ENCODE assay signal across 7 mouse cellular contexts in the genomic region with DNA sequence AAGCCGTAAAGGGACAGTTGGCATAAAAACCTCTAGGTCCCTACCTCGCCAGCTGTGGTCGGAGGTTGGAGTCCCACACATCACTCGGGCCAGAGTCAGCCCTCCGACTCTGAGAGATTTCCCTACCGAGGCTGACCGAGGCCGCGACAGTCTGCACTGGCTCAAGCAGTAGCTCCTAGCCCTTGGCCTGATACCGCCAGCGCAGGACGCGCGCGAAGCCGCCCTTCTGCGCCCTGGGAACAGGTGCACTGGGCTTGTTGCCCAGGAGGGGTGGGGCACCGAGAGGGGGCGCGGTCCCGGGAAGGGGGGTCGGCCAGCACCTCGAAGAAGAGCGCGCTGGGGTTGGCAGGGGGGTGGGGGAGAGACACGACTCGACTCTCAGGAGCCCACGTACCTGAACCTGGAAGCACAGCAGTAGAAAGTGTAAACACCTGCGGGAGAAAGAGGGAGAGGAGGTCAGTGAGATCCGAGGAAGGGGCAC. TPM values are rescaled to one million over a fixed set of nuclear protein-coding genes. Genes with fewer than 3 reads are reported as not detected.
DNase-seq lines count a peak whose midpoint lies in the region; ATAC-seq and TF ChIP-seq lines count a peak whose summit lies in the region.

No protein-coding gene starts in this region.

- H3K4me3 ChIP-seq in forebrain, embryonic 16.5 days (replicated peaks; ENCODE audit: low read length) = peak overlapping the region; percentile 69
- peak overlapping the region; percentile 63 for H3K4me3 ChIP-seq in hindbrain, postnatal 0 days (ENCODE audit: low read length)

- H3K36me3 ChIP-seq in forebrain, embryonic 16.5 days (ENCODE audit: control insufficient read depth, insufficient read depth) = peaks cover 14% of the 10 kb centered on the region
- H3K36me3 ChIP-seq in hindbrain, postnatal 0 days (ENCODE audit: insufficient read depth, low read length) = peaks cover 23% of the 10 kb centered on the region; the same call in 1 of the 2 replicates

- 0 out of 2 replicates have a peak, but pooled peaks have one; percentile 18 for ATAC-seq in forebrain, embryonic 16.5 days
- peak; percentile 24; the same call in 1 of the 2 replicates for ATAC-seq in hindbrain, postnatal 0 days

- WGBS in forebrain, embryonic 16.5 days = 1% methylated on average over 30 of the region's 30 CpGs
- under 1% methylated on average over 30 of the region's 30 CpGs for WGBS in hindbrain, postnatal 0 days

- peaks cover 27% of the 10 kb centered on the region for H3K4me1 ChIP-seq in forebrain, embryonic 16.5 days (replicated peaks; ENCODE audit: control insufficient read depth, insufficient read depth, low read length)
- H3K4me1 ChIP-seq in hindbrain, postnatal 0 days (ENCODE audit: insufficient read depth, low read length) = 0 out of 2 replicates have a peak, but pooled peaks cover 3% of the 10 kb centered on the region

- H3K4me2 ChIP-seq in forebrain, embryonic 16.5 days (ENCODE audit: low read length) = peak overlapping the region; percentile 91
- peak overlapping the region; percentile 72 for H3K4me2 ChIP-seq in hindbrain, postnatal 0 days (ENCODE audit: low read depth, low read length)

- H3K9me3 ChIP-seq in forebrain, embryonic 16.5 days (ENCODE audit: control insufficient read depth, low read length) = no peaks in the 10 kb centered on the region
- H3K9me3 ChIP-seq in hindbrain, postnatal 0 days (ENCODE audit: low read length) = no peaks in the 10 kb centered on the region

- H3K27me3 ChIP-seq in forebrain, embryonic 16.5 days (replicated peaks; ENCODE audit: control insufficient read depth, insufficient read depth, low read length) = peaks cover 6% of the 10 kb centered on the region; the same call in 1 of the 2 replicates
- H3K27me3 ChIP-seq in hindbrain, postnatal 0 days (ENCODE audit: insufficient read depth, low read length) = no peaks in the 10 kb centered on the region

- peak overlapping the region; percentile 73 for H3K27ac ChIP-seq in forebrain, embryonic 16.5 days (ENCODE audit: low read length)
- H3K27ac ChIP-seq in hindbrain, postnatal 0 days = peak overlapping the region; percentile 74; the same call in 1 of the 2 replicates

- TF ChIP-seq CTCF in hindbrain, postnatal 0 days (IDR thresholded peaks at IDR 0.05; ENCODE audit: low read depth) = no peak

- DNase-seq in MN1 (ENCODE audit: low spot score) (peak; percentile 71), liver (peak; percentile 18)
- DNase-seq in adrenal gland, postnatal 36 days = peak; percentile 20 to 32
- peak; percentile 45 for DNase-seq in hindbrain, postnatal 0 days (ENCODE audit: low spot score)
- DNase-seq in naive thymus-derived CD4-positive, alpha-beta T cell, adult 2 months (ENCODE audit: low read depth) = peak; percentile 37
- DNase-seq in thymus, postnatal 36 days = peak; percentile 19 to 45

- H3K9ac ChIP-seq in forebrain, embryonic 16.5 days (replicated peaks; ENCODE audit: low read depth, low read length) = peak overlapping the region; percentile 78
- peak overlapping the region; percentile 58 for H3K9ac ChIP-seq in hindbrain, postnatal 0 days (replicated peaks; ENCODE audit: low read length)

RNA-seq across cellular contexts. Expression of gene Fgf18, which starts 0.5 kb away (rescaled TPM):
- total RNA-seq in adrenal gland, postnatal 36 days (2021) = 1 to 10 TPM in 1 of 2 experiments, under 1 TPM in 1; 0.95 to 1.6 TPM
- 3.8 and 4.3 TPM in 2 replicates for polyA plus RNA-seq in forebrain, embryonic 16.5 days (2015; fragmentation: Nextera tagmentation; extraction: Ambion mirVana)
- 6.3 and 10.1 TPM in 2 replicates for total RNA-seq in hindbrain, postnatal 0 days (2014; rRNA removed)
- 10.0 and 10.3 TPM in 2 replicates for polyA plus RNA-seq in hindbrain, postnatal 0 days (2015; fragmentation: Nextera tagmentation; extraction: Ambion mirVana)

RNA-seq across cellular contexts. Expression of gene Npm1, which starts 16.3 kb away (rescaled TPM):
- total RNA-seq in adrenal gland, postnatal 36 days (2021) = 100 to 1,000 TPM; 300 to 316 TPM
- 479 and 511 TPM in 2 replicates for polyA plus RNA-seq in forebrain, embryonic 16.5 days (2015; fragmentation: Nextera tagmentation; extraction: Ambion mirVana)
- total RNA-seq in hindbrain, postnatal 0 days (2014; rRNA removed) = 143 and 182 TPM in 2 replicates
- 395 and 396 TPM in 2 replicates for polyA plus RNA-seq in hindbrain, postnatal 0 days (2015; fragmentation: Nextera tagmentation; extraction: Ambion mirVana)

RNA-seq across cellular contexts. Expression of gene Tlx3, which starts 56.7 kb away (rescaled TPM):
- total RNA-seq in adrenal gland, postnatal 36 days (2021) = under 1 TPM in 1 of 2 experiments, not detected in 1; 0.23 TPM
- not detected in 2 replicates for polyA plus RNA-seq in forebrain, embryonic 16.5 days (2015; fragmentation: Nextera tagmentation; extraction: Ambion mirVana)
- 39.4 and 39.6 TPM in 2 replicates for total RNA-seq in hindbrain, postnatal 0 days (2014; rRNA removed)
- 11.3 and 14.5 TPM in 2 replicates for polyA plus RNA-seq in hindbrain, postnatal 0 days (2015; fragmentation: Nextera tagmentation; extraction: Ambion mirVana)

Comparison
In these comparisons a context has a peak if more than half of its experiments do, and no peak if none do; other contexts are left out.
1. Peak in every context shown above with its lines: DNase-seq, ATAC-seq, H3K4me3 ChIP-seq and H3K27ac ChIP-seq.
2. DNase-seq: peak in every context shown above with its lines; median percentile 71 in MN1; 45 in hindbrain, postnatal 0 days; 37 in naive thymus-derived CD4-positive, alpha-beta T cell, adult 2 months; 32 in thymus, postnatal 36 days; 26 in adrenal gland, postnatal 36 days; 18 in liver.
3. RNA of gene Tlx3, which starts 56.7 kb away (total RNA-seq): 39.4 to 39.6 TPM in hindbrain, postnatal 0 days; 0.23 TPM in adrenal gland, postnatal 36 days; every median in the first group is over 10 times any median in the second.